Mouse (Mus musculus) cortical plate, adult 2 months (tissue): Measurements from ENCODE around the gene Kbtbd4.

ENCODE experiments used
- CTCF ChIP-seq: fragments of 200-500 bp; IDR thresholded peaks from 2 replicates; pipeline ENCODE4 v1.5.1; 2011; ENCODE audit warnings: mild to moderate bottlenecking, control low read depth, low read length; ENCODE audit not compliant: insufficient read depth; ENCODE audit errors: extremely low read depth
- POLR2A ChIP-seq: fragments of 200-500 bp; IDR thresholded peaks from 2 replicates; pipeline ENCODE4 v1.6.1; 2011; ENCODE audit warnings: mild to moderate bottlenecking, low read length, control low read depth; ENCODE audit not compliant: insufficient read depth; ENCODE audit errors: extremely low read depth

- no peak for TF ChIP-seq CTCF
- TF ChIP-seq POLR2A: no peak
Measured at GRCm38 (mm10) chr2:90939750-90940149, 35.2 kb downstream of the Kbtbd4 start.
